Mouse (Mus musculus) kidney, embryonic 15.5 days (tissue): ENCODE results near the gene Prpf19. TPM values are rescaled to one million over a fixed set of nuclear protein-coding genes. Genes with fewer than 3 reads are reported as not detected.
A peak's percentile ranks its signal among the peaks of the same experiment; 100 is the strongest.

Experiments used
- ATAC-seq: fragments of 200-750 bp; cut with Nextera tagmentation; replicated peaks from 2 replicates; pipeline ENCODE4 v1.8.0; 2017; ENCODE audit warnings: moderate TSS enrichment; ENCODE audit not compliant: low FRiP score
- H3K27ac ChIP-seq: fragments of 300-500 bp; sonication (generic); 2 replicates; pipeline ENCODE4 v1.5.1; 2015; ENCODE audit warnings: mild to moderate bottlenecking, inconsistent platforms
- H3K27me3 ChIP-seq: fragments of 300-500 bp; sonication (generic); 2 replicates; pipeline ENCODE4 v1.6.1; 2015; ENCODE audit warnings: inconsistent platforms
- H3K36me3 ChIP-seq: fragments of 300-500 bp; sonication (generic); 2 replicates; pipeline ENCODE4 v1.6.1; 2015; ENCODE audit warnings: inconsistent platforms
- H3K4me1 ChIP-seq: fragments of 300-500 bp; sonication (generic); 2 replicates; pipeline ENCODE4 v1.6.1; 2015; ENCODE audit warnings: inconsistent platforms
- H3K4me2 ChIP-seq: fragments of 300-500 bp; sonication (generic); 2 replicates; pipeline ENCODE4 v1.6.1; 2015; ENCODE audit warnings: moderate library complexity, mild to moderate bottlenecking, inconsistent platforms
- H3K4me3 ChIP-seq: fragments of 300-500 bp; sonication (generic); replicated peaks from 2 replicates; pipeline ENCODE4 v1.5.1; 2015; ENCODE audit warnings: mild to moderate bottlenecking, inconsistent platforms
- H3K9ac ChIP-seq: fragments of 300-500 bp; sonication (generic); 2 replicates; pipeline ENCODE4 v1.6.1; 2015; ENCODE audit warnings: mild to moderate bottlenecking, inconsistent platforms
- H3K9me3 ChIP-seq: fragments of 300-500 bp; sonication (generic); replicated peaks from 2 replicates; pipeline ENCODE4 v1.6.1; 2016; ENCODE audit warnings: inconsistent platforms
- WGBS: fragments of 180-500 bp; shearing (Covaris S2); methylation state at CpG from one replicate; pipeline ENCODE4 v1.1.7; 2015; ENCODE audit warnings: mixed read lengths; 5-methylcytosine and 5-hydroxymethylcytosine counted together
- polyA plus RNA-seq: library from polyadenylated mRNA; unstranded; fragments of >200 nt; fragmentation: Nextera tagmentation; extraction: Ambion mirVana; gene quantifications from 2 replicates; pipeline ENCODE4 v1.2.1, GENCODE M21; 2015

Prpf19 gene
- polyA plus RNA-seq, result 48.1 and 49.4 TPM in 2 replicates

GRCm38 (mm10) chr19:10895016-10895528 is at the start of gene Prpf19:
Gene Prpf19, plus strand, starts transcription at chr19:10895231.
- Histone ChIP-seq H3K4me3 (peak within 1 kb of the TSS; percentile 80), H3K27ac (peak within 1 kb of the TSS; percentile 96), H3K36me3 (peaks cover 28% of the 10 kb centered on the region), H3K9ac (peak within 1 kb of the TSS; percentile 89), H3K4me1 (peaks cover 17% of the 10 kb centered on the region), H3K9me3 (no peaks in the 10 kb centered on the region), H3K4me2 (peak within 1 kb of the TSS; percentile 72), H3K27me3 (no peaks in the 10 kb centered on the region)
- under 1% methylated on average over 43 of the region's 43 CpGs for WGBS
- peak; percentile 96 for ATAC-seq

- no peak for ATAC-seq
- H3K9me3 ChIP-seq, result no peaks in the 10 kb centered on the region
- no peak overlapping the region for H3K27ac ChIP-seq
- WGBS, result 76% methylated on average over 3 of the region's 3 CpGs
- H3K4me3 ChIP-seq, result no peak overlapping the region
- H3K27me3 ChIP-seq, result peaks cover 4% of the 10 kb centered on the region; the same call in 1 of the 2 replicates
- H3K4me2 ChIP-seq, result no peak overlapping the region
- no peaks in the 10 kb centered on the region for H3K36me3 ChIP-seq
- peaks cover 28% of the 10 kb centered on the region for H3K4me1 ChIP-seq
- no peak overlapping the region for H3K9ac ChIP-seq
Measured at GRCm38 (mm10) chr19:10845454-10845853, 49.6 kb upstream of the Prpf19 start.

GRCm38 (mm10) chr19:10846150-10846549 is 48.9 kb upstream of the Prpf19 start:
- 83% methylated on average over 7 of the region's 7 CpGs for WGBS
- no peaks in the 10 kb centered on the region for H3K9me3 ChIP-seq
- no peak overlapping the region for H3K9ac ChIP-seq
- no peak for ATAC-seq
- peaks cover 28% of the 10 kb centered on the region for H3K4me1 ChIP-seq
- peaks cover 4% of the 10 kb centered on the region; the same call in 1 of the 2 replicates for H3K27me3 ChIP-seq
- H3K36me3 ChIP-seq, result no peaks in the 10 kb centered on the region
- H3K4me2 ChIP-seq, result no peak overlapping the region
- no peak overlapping the region for H3K27ac ChIP-seq
- no peak overlapping the region for H3K4me3 ChIP-seq

GRCm38 (mm10) chr19:10847311-10848087 is 47.5 kb upstream of the Prpf19 start:
- no peak overlapping the region for H3K9ac ChIP-seq
- no peak overlapping the region for H3K4me3 ChIP-seq
- H3K4me1 ChIP-seq, result peaks cover 18% of the 10 kb centered on the region
- H3K36me3 ChIP-seq, result no peaks in the 10 kb centered on the region
- no peak overlapping the region for H3K4me2 ChIP-seq
- no peaks in the 10 kb centered on the region; the same call in 1 of the 2 replicates for H3K27me3 ChIP-seq
- H3K27ac ChIP-seq, result no peak overlapping the region
- no peaks in the 10 kb centered on the region for H3K9me3 ChIP-seq
- 45% methylated on average over 3 of the region's 3 CpGs for WGBS
- no peak for ATAC-seq

- WGBS, result 82% methylated on average over 3 of the region's 3 CpGs
- Histone ChIP-seq H3K4me3 (no peak overlapping the region), H3K9me3 (no peaks in the 10 kb centered on the region), H3K9ac (no peak overlapping the region), H3K4me1 (0 out of 2 replicates have a peak, but pooled peaks cover 3% of the 10 kb centered on the region), H3K4me2 (no peak overlapping the region), H3K36me3 (peaks cover 41% of the 10 kb centered on the region), H3K27me3 (no peaks in the 10 kb centered on the region), H3K27ac (no peak overlapping the region)
- no peak for ATAC-seq
Measured at GRCm38 (mm10) chr19:10855422-10855821, 39.6 kb upstream of the Prpf19 start.

GRCm38 (mm10) chr19:10856520-10856919 is 38.5 kb upstream of the Prpf19 start:
- H3K4me2 ChIP-seq, result no peak overlapping the region
- H3K4me3 ChIP-seq, result no peak overlapping the region
- H3K9me3 ChIP-seq, result no peaks in the 10 kb centered on the region
- 39% methylated on average over 2 of the region's 2 CpGs for WGBS
- peaks cover 52% of the 10 kb centered on the region for H3K36me3 ChIP-seq
- H3K27me3 ChIP-seq, result no peaks in the 10 kb centered on the region
- H3K9ac ChIP-seq, result no peak overlapping the region
- no peak overlapping the region for H3K27ac ChIP-seq
- no peak for ATAC-seq
- H3K4me1 ChIP-seq, result 0 out of 2 replicates have a peak, but pooled peaks cover 3% of the 10 kb centered on the region

GRCm38 (mm10) chr19:10860072-10860497 is 34.9 kb upstream of the Prpf19 start:
- H3K36me3 ChIP-seq, result peaks cover 88% of the 10 kb centered on the region
- H3K27me3 ChIP-seq, result no peaks in the 10 kb centered on the region
- H3K9ac ChIP-seq, result no peak overlapping the region
- 53% methylated on average over 22 of the region's 22 CpGs for WGBS
- H3K4me2 ChIP-seq, result no peak overlapping the region
- H3K9me3 ChIP-seq, result no peaks in the 10 kb centered on the region
- H3K27ac ChIP-seq, result no peak overlapping the region
- 0 out of 2 replicates have a peak, but pooled peaks cover 3% of the 10 kb centered on the region for H3K4me1 ChIP-seq
- H3K4me3 ChIP-seq, result no peak overlapping the region
- ATAC-seq, result peak; percentile 22; the same call in 1 of the 2 replicates

GRCm38 (mm10) chr19:10866351-10866750 is 28.7 kb upstream of the Prpf19 start:
- no peak for ATAC-seq
- Histone ChIP-seq H3K27me3 (no peaks in the 10 kb centered on the region), H3K4me1 (peaks cover 26% of the 10 kb centered on the region), H3K4me2 (no peak overlapping the region), H3K9me3 (no peaks in the 10 kb centered on the region), H3K36me3 (peaks cover 63% of the 10 kb centered on the region), H3K9ac (no peak overlapping the region), H3K4me3 (no peak overlapping the region), H3K27ac (no peak overlapping the region)
- 90% methylated on average over 13 of the region's 13 CpGs for WGBS

GRCm38 (mm10) chr19:10867946-10868622 is 26.9 kb upstream of the Prpf19 start:
- H3K9me3 ChIP-seq, result no peaks in the 10 kb centered on the region
- no peaks in the 10 kb centered on the region for H3K27me3 ChIP-seq
- H3K36me3 ChIP-seq, result peaks cover 63% of the 10 kb centered on the region
- H3K4me1 ChIP-seq, result peaks cover 32% of the 10 kb centered on the region
- H3K4me3 ChIP-seq, result peak overlapping the region; percentile 92
- WGBS, result 25% methylated on average over 5 of the region's 5 CpGs
- ATAC-seq, result no peak
- H3K4me2 ChIP-seq, result peak overlapping the region; percentile 77
- H3K9ac ChIP-seq, result peak overlapping the region; percentile 87
- H3K27ac ChIP-seq, result no peak overlapping the region

GRCm38 (mm10) chr19:10868623-10869141 is 26.3 kb upstream of the Prpf19 start:
- Histone ChIP-seq H3K4me2 (peak overlapping the region; percentile 77), H3K27ac (peak overlapping the region; percentile 93; the same call in 1 of the 2 replicates), H3K9ac (peak overlapping the region; percentile 87), H3K27me3 (no peaks in the 10 kb centered on the region), H3K4me3 (peak overlapping the region; percentile 92), H3K4me1 (peaks cover 32% of the 10 kb centered on the region), H3K9me3 (no peaks in the 10 kb centered on the region), H3K36me3 (peaks cover 63% of the 10 kb centered on the region)
- 0 out of 2 replicates have a peak, but pooled peaks have one; percentile 5 for ATAC-seq
- under 1% methylated on average over 17 of the region's 17 CpGs for WGBS

GRCm38 (mm10) chr19:10869241-10869885 is 25.7 kb upstream of the Prpf19 start:
- WGBS, result under 1% methylated on average over 41 of the region's 43 CpGs
- peaks cover 62% of the 10 kb centered on the region for H3K36me3 ChIP-seq
- H3K4me3 ChIP-seq, result peak overlapping the region; percentile 92
- H3K4me2 ChIP-seq, result peak overlapping the region; percentile 77
- no peaks in the 10 kb centered on the region for H3K27me3 ChIP-seq
- peak overlapping the region; percentile 87 for H3K9ac ChIP-seq
- H3K4me1 ChIP-seq, result peaks cover 32% of the 10 kb centered on the region
- H3K27ac ChIP-seq, result peak overlapping the region; percentile 93
- peak; percentile 95 for ATAC-seq
- H3K9me3 ChIP-seq, result no peaks in the 10 kb centered on the region
